Mouse (Mus musculus): Measurements from ENCODE around the gene Hdac9.

Hdac9 gene

GRCm38 (mm10) chr12:34808180-34808579 is 108.7 kb downstream of the Hdac9 start:
- DNase-seq (ENCODE audit: inconsistent ontology term), result no peak

DNA sequence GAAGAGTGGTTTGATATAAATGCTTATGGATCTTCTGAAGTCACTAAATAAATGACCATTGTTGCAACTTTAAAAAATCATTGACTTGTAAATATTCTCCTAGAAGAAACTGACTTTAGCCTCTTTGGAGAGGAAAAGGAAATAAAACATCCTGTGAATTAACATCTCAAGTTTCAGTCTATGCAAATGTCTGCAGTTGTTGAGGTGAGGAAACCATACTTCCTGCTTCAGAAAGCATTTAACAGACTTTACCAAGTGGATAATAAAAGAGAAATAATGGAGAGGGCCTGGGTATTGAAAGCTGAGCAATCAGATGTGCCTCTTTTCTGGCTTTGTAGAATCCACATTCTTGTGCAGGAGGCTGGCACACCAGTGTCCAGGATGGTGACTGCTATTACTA is 110.4 kb downstream of the Hdac9 start:
- DNase-seq (ENCODE audit: inconsistent ontology term), result no peak

- DNase-seq (ENCODE audit: inconsistent ontology term), result no peak
Observed at GRCm38 (mm10) chr12:34803721-34804120, 113.2 kb downstream of the Hdac9 start.

GRCm38 (mm10) chr12:34802308-34802707 is 114.6 kb downstream of the Hdac9 start:
- DNase-seq (ENCODE audit: inconsistent ontology term), result no peak

- no peak for DNase-seq (ENCODE audit: inconsistent ontology term)
Observed at GRCm38 (mm10) chr12:34801752-34802151, 115.1 kb downstream of the Hdac9 start.

DNA sequence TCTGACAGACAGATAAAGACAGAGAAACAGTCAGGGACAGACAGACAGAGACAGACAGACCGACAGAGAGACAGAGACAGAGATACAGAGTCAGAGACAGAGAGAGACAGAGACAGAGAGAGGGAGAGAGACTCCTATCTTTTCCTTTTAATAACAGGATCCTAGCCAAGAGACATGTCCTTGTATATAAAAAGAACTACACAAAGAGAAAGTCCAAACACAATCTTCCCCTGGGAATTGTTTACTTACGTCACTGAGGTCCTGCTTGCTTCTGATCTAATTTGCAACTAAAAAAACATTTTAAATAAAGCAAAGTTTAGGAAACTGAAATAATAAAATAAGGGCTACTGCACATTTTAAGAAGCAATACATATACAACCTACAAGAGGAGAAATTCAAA is 119.5 kb downstream of the Hdac9 start:
- DNase-seq (ENCODE audit: inconsistent ontology term), result no peak

- peak; percentile 2 for DNase-seq (ENCODE audit: inconsistent ontology term)
Observed at GRCm38 (mm10) chr12:34795487-34795886, 121.4 kb downstream of the Hdac9 start.

GRCm38 (mm10) chr12:34792113-34792452 is 124.8 kb downstream of the Hdac9 start:
- no peak for DNase-seq (ENCODE audit: inconsistent ontology term)

- DNase-seq (ENCODE audit: inconsistent ontology term), result no peak
Observed at GRCm38 (mm10) chr12:34791213-34792112, 125.4 kb downstream of the Hdac9 start.

- no peak for DNase-seq (ENCODE audit: inconsistent ontology term)
Observed at GRCm38 (mm10) chr12:34789031-34789982, 127.6 kb downstream of the Hdac9 start.

- DNase-seq (ENCODE audit: inconsistent ontology term), result no peak
Observed at GRCm38 (mm10) chr12:34787380-34787779, 129.5 kb downstream of the Hdac9 start.

- no peak for DNase-seq (ENCODE audit: inconsistent ontology term)
Observed at GRCm38 (mm10) chr12:34783574-34783973, 133.3 kb downstream of the Hdac9 start.

DNA sequence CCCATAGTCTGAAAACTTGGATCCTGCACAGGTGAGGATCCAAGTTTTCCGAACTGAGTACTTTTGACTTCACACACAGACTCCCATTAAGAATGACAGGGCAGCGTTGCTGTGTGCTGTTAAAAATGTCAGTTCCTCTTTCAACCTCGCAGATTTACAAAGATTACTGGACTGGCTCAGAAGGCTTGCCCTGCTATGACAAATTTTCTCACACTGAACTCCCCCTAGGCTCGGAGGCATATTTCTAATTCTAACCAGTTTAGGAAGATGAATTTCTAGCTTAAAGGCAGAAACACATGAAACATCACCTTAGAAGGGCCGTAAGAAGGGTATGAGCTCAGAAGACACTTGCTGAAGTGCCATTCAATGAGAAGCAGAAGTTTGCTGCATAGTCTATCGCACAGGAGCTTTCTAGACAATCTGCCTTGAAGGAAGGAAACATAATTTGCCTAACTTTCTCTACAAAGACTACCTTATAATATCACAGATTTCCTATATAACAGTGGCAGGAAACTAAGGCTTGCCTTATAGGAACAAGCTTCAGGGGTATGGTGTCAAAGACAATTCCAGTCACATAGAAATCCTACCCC is 137.4 kb downstream of the Hdac9 start:
- no peak for DNase-seq (ENCODE audit: inconsistent ontology term)

DNA sequence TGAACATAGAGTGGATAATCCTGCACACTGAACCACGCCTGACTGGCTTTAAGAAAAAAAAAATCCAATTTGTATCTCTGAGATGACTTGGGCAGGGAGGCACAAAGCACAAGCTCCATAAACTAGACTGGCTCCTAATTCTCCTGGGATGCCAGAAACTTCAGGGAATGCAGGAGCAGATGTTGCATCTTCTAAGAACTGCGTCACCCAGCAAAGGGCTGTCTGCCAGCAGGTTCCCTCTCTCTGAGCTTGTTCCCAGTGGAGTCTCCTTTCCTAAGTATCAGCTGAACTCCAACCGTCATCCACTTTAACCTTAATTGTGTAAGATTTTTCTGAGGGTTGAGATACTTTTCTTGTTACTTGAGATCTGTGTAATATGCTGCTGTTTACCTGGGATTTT is 140.7 kb downstream of the Hdac9 start:
- DNase-seq (ENCODE audit: inconsistent ontology term), result no peak

DNA sequence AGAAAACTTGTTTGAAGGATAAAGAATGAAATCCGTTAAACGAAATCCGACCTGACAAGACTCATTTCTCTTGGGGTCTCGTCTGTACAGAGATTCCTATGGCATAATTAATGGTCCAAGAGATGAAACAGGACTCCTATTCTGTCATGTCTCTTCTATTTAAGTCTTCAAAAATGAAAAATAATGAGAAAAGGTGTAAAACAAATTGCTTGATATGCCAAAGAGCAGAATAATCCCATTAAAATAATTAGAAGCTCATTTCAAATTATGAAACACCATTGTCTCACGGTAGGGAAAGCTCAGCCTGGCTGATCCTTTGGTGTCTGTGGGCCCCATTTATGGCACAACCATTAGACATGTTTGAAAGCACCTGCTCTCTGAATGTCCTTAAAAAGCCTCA is 142.8 kb downstream of the Hdac9 start:
- peak; percentile 26 for DNase-seq (ENCODE audit: inconsistent ontology term)

GRCm38 (mm10) chr12:34767226-34767775 is 149.6 kb downstream of the Hdac9 start:
- no peak for DNase-seq (ENCODE audit: inconsistent ontology term)

- no peak for DNase-seq (ENCODE audit: inconsistent ontology term)
Observed at GRCm38 (mm10) chr12:34747266-34747665, 169.6 kb downstream of the Hdac9 start.

DNA sequence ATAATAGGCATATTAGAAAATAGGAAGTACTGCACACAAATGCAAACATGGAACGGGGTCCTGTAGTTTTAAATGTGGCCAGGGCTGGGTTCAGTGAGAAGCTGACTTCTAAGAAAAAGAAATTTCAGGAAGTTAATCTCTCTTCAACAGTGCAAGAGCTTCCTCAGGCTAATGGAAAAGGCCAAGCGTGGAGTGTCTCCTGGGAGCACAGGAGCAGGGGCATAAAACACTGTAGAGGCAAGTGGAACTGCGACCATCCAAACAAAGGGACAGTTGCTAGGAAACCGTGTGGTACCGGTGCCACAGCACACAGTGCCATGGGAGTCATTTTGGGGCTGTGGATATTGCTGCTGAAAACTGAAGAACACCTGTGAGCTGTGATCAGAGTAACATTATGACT is 191.7 kb downstream of the Hdac9 start:
- DNase-seq (ENCODE audit: inconsistent ontology term), result no peak

DNA sequence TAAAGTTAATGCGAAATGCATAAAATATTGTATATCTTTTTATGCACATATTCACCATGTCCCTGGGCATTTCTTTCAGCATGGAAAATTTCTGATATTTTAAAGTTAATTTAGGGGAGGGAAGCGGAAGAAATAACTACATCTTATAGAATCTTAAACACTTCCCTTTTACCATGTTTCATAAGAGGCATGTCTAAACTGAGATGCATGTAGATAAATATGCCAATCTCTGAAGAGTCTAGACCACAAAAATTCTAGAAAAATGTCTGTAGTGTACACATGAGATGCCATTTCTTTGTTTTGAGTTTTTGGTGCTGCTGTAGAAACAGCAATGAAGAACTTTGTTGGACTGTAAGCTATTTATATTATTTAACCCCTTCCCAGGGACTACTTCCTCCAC is 192.6 kb downstream of the Hdac9 start:
- peak; percentile 37 for DNase-seq (ENCODE audit: inconsistent ontology term)

- DNase-seq (ENCODE audit: inconsistent ontology term), result no peak
Observed at GRCm38 (mm10) chr12:34722831-34723490, 193.9 kb downstream of the Hdac9 start.

DNA sequence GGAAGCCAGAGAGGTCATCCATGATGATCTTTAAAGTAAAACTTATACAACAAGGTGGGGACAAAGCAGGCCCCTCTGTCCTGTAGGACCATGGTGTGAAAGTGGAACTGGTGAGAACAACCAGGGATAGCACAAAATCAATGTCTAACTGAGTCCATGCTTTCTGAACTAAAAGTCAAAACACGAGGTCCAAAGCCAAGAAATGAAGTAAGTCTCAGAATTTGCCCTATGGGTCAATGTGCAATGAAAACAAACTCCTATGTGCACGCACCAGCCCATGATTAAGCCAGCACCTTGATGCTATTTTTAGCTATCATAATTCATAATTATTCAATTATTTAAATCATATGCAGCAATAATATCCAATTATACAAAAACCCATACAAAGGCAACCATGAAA is 196.0 kb downstream of the Hdac9 start:
- DNase-seq (ENCODE audit: inconsistent ontology term), result no peak
